13 mouse cellular contexts compared by ENCODE assay signal in the genomic region with DNA sequence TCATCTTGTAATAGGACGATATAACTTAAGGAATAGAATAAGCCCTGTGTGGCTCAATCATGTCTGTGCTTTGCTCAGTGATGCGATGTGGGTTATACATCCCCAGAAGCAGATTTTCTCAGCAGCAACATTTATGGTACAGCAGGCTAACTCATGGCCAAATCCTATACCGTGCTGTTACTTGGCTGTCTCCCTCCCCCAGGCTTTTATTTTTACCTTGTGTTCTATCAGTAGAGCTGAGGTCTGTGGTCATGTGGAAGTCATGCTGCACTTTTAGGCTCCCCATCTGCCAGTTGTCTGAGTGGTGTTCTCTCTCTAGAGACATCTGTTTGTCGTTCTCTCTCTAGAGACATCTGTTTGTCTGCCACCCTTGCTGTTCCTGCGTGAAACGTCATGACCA.
"Had no signal": no experiment of that assay in that cellular context is flagged by ENCODE, and none has a peak within 500 bp of the region (broad histone marks: within the 10 kb centered on the region; RNA-seq: fewer than 3 reads in every experiment).

No protein-coding gene starts in this region.

- H3K9ac ChIP-seq: limb, embryonic 15.5 days; liver, embryonic 13.5 days; midbrain, embryonic 12.5 days; neural tube, embryonic 13.5 days had no signal

- H3K27me3 ChIP-seq: limb, embryonic 15.5 days; liver, embryonic 13.5 days; neural tube, embryonic 13.5 days had no signal

- ATAC-seq: midbrain, embryonic 16.5 days had no signal

- H3K4me3 ChIP-seq: limb, embryonic 15.5 days; liver, embryonic 13.5 days; midbrain, embryonic 12.5 days; neural tube, embryonic 13.5 days had no signal

- H3K4me1 ChIP-seq: liver, embryonic 13.5 days had no signal

- DNase-seq: kidney, adult 18-20 months; kidney, postnatal 14 days; liver, embryonic 13.5 days; lung, adult 18-20 months; retina, postnatal 1 day; right cerebral cortex, postnatal 14 days; thymus, adult 18-20 months; thymus, postnatal 25 days had no signal

- H3K9me3 ChIP-seq: limb, embryonic 15.5 days; liver, embryonic 13.5 days; midbrain, embryonic 12.5 days; neural tube, embryonic 13.5 days had no signal

- H3K4me2 ChIP-seq: limb, embryonic 15.5 days; liver, embryonic 13.5 days; midbrain, embryonic 12.5 days; neural tube, embryonic 13.5 days had no signal

- H3K27ac ChIP-seq: limb, embryonic 15.5 days; liver, embryonic 13.5 days; midbrain, embryonic 12.5 days; neural tube, embryonic 13.5 days; stomach, postnatal 0 days had no signal

- H3K36me3 ChIP-seq: limb, embryonic 15.5 days; liver, embryonic 13.5 days; midbrain, embryonic 12.5 days; neural tube, embryonic 13.5 days had no signal
